Mouse (Mus musculus): ENCODE data around the gene M6pr. TPM values are rescaled to one million over a fixed set of nuclear protein-coding genes. Genes with fewer than 3 reads are reported as not detected.

M6pr gene
- polyA plus RNA-seq, 1 experiment from 2014 or later, result 110 TPM

DNA sequence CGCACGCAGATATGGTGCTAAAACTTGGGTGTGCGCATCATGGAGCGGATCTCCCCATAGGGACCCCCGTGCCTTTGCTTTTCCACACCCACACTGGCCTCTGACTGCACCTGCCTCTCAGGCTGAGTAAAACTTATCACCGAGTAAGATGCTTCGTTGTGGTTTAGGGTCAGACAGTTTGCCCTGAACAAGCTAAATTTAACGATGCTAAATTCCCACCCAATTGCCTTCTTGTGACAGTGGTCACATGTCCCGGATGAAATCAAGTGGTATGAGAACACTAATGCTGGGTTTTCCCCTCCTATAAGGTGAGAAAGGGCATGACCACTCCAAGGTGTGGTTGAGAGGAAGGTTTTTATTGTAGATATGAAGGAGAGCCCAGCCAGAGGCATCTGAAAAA is 14.7 kb upstream of the M6pr start:
- H3K27me3 ChIP-seq (ENCODE audit: control insufficient read depth, insufficient read depth, low read length), result no peaks in the 10 kb centered on the region

DNA sequence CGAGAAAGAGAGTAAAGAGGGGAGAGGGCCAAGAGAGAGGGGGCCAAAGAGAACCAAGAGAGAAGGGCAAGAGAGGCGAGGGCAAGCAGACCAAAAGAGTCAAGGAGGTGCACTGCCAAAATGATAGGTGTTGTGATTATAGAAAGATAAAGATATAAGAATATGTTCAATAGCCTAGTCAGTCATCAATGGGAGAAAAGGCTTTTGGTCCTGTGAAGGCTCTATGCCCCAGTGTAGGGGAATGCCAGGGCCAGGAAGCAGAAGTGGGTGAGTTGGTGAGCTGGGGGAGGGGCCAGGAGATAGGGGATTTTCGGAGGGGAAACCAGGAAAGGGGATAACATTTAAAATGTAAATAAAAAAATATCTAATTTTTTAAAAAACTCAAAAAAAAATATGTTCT is 14.2 kb upstream of the M6pr start:
- Histone ChIP-seq H3K4me2 (replicated peaks; ENCODE audit: low read depth, low read length) (no peak overlapping the region), H3K9me3 (ENCODE audit: control insufficient read depth, low read length) (no peaks in the 10 kb centered on the region), H3K4me3 (ENCODE audit: low read length) (no peak overlapping the region), H3K9ac (ENCODE audit: low read depth, low read length) (no peak overlapping the region), H3K27me3 (ENCODE audit: control insufficient read depth, insufficient read depth, low read length) (no peaks in the 10 kb centered on the region), H3K36me3 (ENCODE audit: control insufficient read depth, insufficient read depth, low read length) (no peaks in the 10 kb centered on the region), H3K4me1 (ENCODE audit: control insufficient read depth, insufficient read depth, low read length) (peaks cover 3% of the 10 kb centered on the region; the same call in 1 of the 2 replicates), H3K27ac (ENCODE audit: low read depth, low read length) (no peak overlapping the region)
- ATAC-seq (ENCODE audit: low FRiP score, low TSS enrichment), result no peak
- WGBS, result 71% methylated on average over 3 of the region's 3 CpGs

More for the DNA sequence above, 14.7 kb upstream of the M6pr start:
- no peak for ATAC-seq (ENCODE audit: low FRiP score, low TSS enrichment)
- H3K9me3 ChIP-seq (ENCODE audit: control insufficient read depth, low read length), result no peaks in the 10 kb centered on the region
- WGBS, result 81% methylated on average over 9 of the region's 9 CpGs
- H3K27ac ChIP-seq (ENCODE audit: low read depth, low read length), result no peak overlapping the region
- H3K4me3 ChIP-seq (ENCODE audit: low read length), result no peak overlapping the region
- H3K9ac ChIP-seq (ENCODE audit: low read depth, low read length), result no peak overlapping the region
- H3K4me2 ChIP-seq (replicated peaks; ENCODE audit: low read depth, low read length), result no peak overlapping the region
- no peaks in the 10 kb centered on the region for H3K36me3 ChIP-seq (ENCODE audit: control insufficient read depth, insufficient read depth, low read length)
- peaks cover 3% of the 10 kb centered on the region; the same call in 1 of the 2 replicates for H3K4me1 ChIP-seq (ENCODE audit: control insufficient read depth, insufficient read depth, low read length)

DNA sequence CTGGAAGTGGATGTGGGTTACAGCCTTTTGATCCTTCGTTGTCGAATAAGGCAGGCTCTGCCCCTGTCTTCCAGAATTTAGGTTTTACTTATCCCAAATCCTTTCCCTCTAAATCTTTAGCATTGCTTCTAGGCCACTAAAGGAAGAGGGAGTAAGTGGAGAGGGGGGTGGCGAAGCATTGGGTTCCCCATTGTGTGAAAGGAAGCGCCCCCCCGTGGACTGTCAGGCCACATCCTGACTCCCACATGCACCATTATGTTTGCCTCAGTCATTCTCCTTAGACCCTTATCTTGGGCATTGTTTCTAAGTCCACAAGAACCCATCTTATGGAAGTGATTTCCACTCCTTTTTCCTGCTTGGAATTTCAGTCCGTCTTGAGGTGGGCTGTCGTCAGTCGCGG is 13.3 kb upstream of the M6pr start:
- Histone ChIP-seq H3K9me3 (ENCODE audit: control insufficient read depth, low read length) (no peaks in the 10 kb centered on the region), H3K4me2 (replicated peaks; ENCODE audit: low read depth, low read length) (no peak overlapping the region), H3K27ac (ENCODE audit: low read depth, low read length) (no peak overlapping the region), H3K9ac (ENCODE audit: low read depth, low read length) (no peak overlapping the region), H3K4me3 (ENCODE audit: low read length) (no peak overlapping the region), H3K27me3 (ENCODE audit: control insufficient read depth, insufficient read depth, low read length) (no peaks in the 10 kb centered on the region), H3K36me3 (ENCODE audit: control insufficient read depth, insufficient read depth, low read length) (no peaks in the 10 kb centered on the region), H3K4me1 (ENCODE audit: control insufficient read depth, insufficient read depth, low read length) (peaks cover 1% of the 10 kb centered on the region; the same call in 1 of the 2 replicates)
- WGBS, result 66% methylated on average over 9 of the region's 9 CpGs
- no peak for ATAC-seq (ENCODE audit: low FRiP score, low TSS enrichment)

DNA sequence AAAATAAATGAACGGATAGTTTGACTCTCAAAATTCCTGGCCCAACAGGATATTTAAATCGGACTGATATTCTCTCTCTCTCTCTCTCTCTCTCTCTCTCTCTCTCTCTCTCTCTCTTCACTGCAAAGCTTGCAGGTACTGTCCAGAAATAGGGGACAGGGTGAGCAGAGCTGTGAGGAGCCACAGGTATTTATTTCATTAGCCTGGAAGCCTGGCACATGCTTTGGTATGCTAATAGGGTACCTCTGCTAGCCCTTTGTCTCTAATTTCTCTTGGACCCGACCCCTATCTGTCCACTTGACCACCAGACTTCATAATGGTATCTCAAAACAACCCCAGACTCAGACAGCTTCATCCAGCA is 11.6 kb upstream of the M6pr start:
- Histone ChIP-seq H3K27ac (ENCODE audit: low read depth, low read length) (no peak overlapping the region), H3K9ac (ENCODE audit: low read depth, low read length) (peak overlapping the region; percentile 59), H3K4me2 (replicated peaks; ENCODE audit: low read depth, low read length) (peak overlapping the region; percentile 57), H3K9me3 (ENCODE audit: control insufficient read depth, low read length) (no peaks in the 10 kb centered on the region), H3K27me3 (ENCODE audit: control insufficient read depth, insufficient read depth, low read length) (no peaks in the 10 kb centered on the region), H3K36me3 (ENCODE audit: control insufficient read depth, insufficient read depth, low read length) (no peaks in the 10 kb centered on the region), H3K4me1 (ENCODE audit: control insufficient read depth, insufficient read depth, low read length) (no peaks in the 10 kb centered on the region), H3K4me3 (ENCODE audit: low read length) (peak overlapping the region; percentile 49)
- 30% methylated on average over 3 of the region's 3 CpGs for WGBS
- ATAC-seq (ENCODE audit: low FRiP score, low TSS enrichment), result no peak

DNA sequence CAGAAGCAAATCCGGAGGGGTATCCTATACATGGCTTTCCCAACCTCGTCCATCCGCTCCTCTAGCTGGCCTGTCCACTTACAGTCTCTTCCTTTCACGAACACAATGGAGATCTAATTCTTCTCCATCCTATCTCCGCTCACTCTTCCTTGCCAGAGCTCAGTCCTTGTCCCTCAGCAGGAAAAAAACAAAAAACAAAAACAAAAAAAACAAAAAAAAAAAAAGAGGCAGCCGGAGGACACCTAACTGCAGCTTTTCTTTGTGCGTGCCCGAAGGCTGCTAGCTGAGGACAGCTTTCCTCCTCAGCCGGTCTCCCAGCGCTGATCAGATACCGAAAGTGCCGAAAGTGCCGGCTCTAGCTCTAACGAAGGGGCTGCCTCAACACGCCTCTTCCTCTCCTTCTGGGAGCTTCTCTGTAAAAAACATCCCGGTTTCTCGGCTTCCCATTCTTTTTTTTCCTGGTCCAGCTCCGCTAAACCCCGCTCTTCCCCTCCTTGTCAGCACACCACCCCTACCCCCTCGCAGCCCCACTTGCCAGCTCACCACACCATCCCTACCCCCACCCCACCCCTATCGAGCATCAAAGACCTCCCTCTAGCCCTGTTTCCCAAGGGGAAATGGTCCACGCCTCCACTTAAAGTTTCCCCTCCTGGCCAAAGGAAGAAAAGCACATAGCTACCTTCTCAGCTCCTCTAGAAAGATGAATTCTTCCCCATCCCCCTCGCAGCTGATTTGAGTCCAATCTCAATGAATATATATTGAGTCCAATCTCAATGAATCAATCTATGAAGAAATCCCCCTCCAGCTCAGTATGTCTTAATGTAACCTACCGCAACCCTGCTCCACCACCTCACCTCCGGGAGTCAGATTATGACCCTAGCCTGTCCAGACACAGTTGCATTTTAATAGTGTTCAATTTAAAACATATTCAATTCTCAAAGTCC is 11.0 kb upstream of the M6pr start:
- Histone ChIP-seq H3K27me3 (ENCODE audit: control insufficient read depth, insufficient read depth, low read length) (no peaks in the 10 kb centered on the region), H3K4me1 (ENCODE audit: control insufficient read depth, insufficient read depth, low read length) (no peaks in the 10 kb centered on the region), H3K9ac (ENCODE audit: low read depth, low read length) (peak overlapping the region; percentile 59), H3K9me3 (ENCODE audit: control insufficient read depth, low read length) (no peaks in the 10 kb centered on the region), H3K4me2 (replicated peaks; ENCODE audit: low read depth, low read length) (peak overlapping the region; percentile 57), H3K4me3 (ENCODE audit: low read length) (peak overlapping the region; percentile 49), H3K36me3 (ENCODE audit: control insufficient read depth, insufficient read depth, low read length) (no peaks in the 10 kb centered on the region), H3K27ac (ENCODE audit: low read depth, low read length) (peak overlapping the region; percentile 65)
- ATAC-seq (ENCODE audit: low FRiP score, low TSS enrichment), result peak; percentile 85
- 4% methylated on average over 25 of the region's 25 CpGs for WGBS

DNA sequence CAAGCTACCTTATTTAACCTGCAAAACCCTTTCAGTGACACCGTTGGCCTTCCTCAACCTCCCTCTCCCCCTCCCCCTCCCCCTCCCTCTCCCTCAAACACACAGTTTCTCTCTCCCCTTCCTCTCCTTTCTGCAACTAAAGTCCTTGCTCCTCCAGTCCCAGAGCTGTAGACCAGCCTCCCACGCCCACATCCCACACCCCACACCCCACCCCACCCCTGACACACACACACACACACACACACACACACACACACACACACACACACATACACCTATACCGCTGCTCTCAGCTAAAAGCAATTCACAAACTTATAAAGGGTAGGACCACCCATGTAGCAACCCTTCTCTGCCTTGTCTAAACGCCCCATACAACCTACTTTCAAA is 10.3 kb upstream of the M6pr start:
- Histone ChIP-seq H3K4me1 (ENCODE audit: control insufficient read depth, insufficient read depth, low read length) (no peaks in the 10 kb centered on the region), H3K27me3 (ENCODE audit: control insufficient read depth, insufficient read depth, low read length) (no peaks in the 10 kb centered on the region), H3K27ac (ENCODE audit: low read depth, low read length) (no peak overlapping the region), H3K4me3 (ENCODE audit: low read length) (no peak overlapping the region; the same call in 1 of the 2 replicates), H3K9ac (ENCODE audit: low read depth, low read length) (no peak overlapping the region), H3K36me3 (ENCODE audit: control insufficient read depth, insufficient read depth, low read length) (no peaks in the 10 kb centered on the region), H3K9me3 (ENCODE audit: control insufficient read depth, low read length) (no peaks in the 10 kb centered on the region), H3K4me2 (replicated peaks; ENCODE audit: low read depth, low read length) (no peak overlapping the region)
- peak; percentile 47 for ATAC-seq (ENCODE audit: low FRiP score, low TSS enrichment)
- WGBS, result 43% methylated on average over 4 of the region's 4 CpGs

DNA sequence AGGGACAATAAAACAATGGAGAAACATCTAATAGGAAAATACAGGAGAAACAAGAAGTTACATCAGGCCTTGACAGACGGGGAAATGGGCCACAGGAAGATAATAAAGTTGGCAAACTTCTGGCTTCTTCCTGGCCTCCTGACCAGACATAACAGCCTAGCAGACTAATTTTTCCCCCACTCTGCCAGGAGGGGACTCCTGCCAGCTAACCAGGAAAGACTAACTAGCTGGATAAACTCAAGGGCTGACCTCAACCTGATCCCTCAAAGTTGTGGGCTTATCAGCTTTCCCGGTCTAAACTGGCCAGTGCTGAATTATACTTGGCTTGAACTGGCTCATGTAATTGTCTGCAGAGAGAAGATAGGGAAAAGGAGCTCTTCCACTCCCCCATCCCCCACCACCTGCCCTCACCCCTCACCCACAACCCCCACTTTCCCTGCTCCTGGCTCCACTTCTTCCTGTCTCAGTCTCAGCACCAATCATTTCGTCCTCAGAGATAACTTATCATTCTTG is 8.8 kb upstream of the M6pr start:
- H3K4me2 ChIP-seq (replicated peaks; ENCODE audit: low read depth, low read length), result no peak overlapping the region
- 62% methylated on average over 3 of the region's 3 CpGs for WGBS
- no peaks in the 10 kb centered on the region for H3K9me3 ChIP-seq (ENCODE audit: control insufficient read depth, low read length)
- no peak overlapping the region for H3K4me3 ChIP-seq (ENCODE audit: low read length)
- no peak overlapping the region for H3K9ac ChIP-seq (ENCODE audit: low read depth, low read length)
- no peak overlapping the region for H3K27ac ChIP-seq (ENCODE audit: low read depth, low read length)
- H3K27me3 ChIP-seq (ENCODE audit: control insufficient read depth, insufficient read depth, low read length), result no peaks in the 10 kb centered on the region
- no peaks in the 10 kb centered on the region for H3K36me3 ChIP-seq (ENCODE audit: control insufficient read depth, insufficient read depth, low read length)
- H3K4me1 ChIP-seq (ENCODE audit: control insufficient read depth, insufficient read depth, low read length), result no peaks in the 10 kb centered on the region
- no peak for ATAC-seq (ENCODE audit: low FRiP score, low TSS enrichment)

DNA sequence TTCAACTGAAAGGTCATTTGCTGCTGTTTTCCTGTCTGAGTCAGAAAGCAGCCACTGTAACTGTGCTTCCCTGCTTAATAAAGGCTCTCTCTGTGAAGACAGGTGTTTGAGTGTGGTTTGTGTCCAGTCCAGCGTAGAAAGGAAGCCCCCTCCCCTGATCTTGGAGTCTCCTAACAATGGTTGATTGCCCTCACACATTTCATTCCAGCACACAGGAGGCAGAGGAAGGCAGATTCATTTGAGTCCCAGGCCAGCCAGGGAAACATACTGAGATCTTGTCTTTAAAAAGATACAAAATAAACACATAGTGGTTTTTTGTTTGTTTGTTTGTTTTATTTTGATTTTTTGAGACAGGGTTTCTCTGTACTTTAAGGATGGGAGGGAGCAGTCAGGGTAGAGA is 6.4 kb upstream of the M6pr start:
- Histone ChIP-seq H3K36me3 (ENCODE audit: control insufficient read depth, insufficient read depth, low read length) (no peaks in the 10 kb centered on the region), H3K27ac (ENCODE audit: low read depth, low read length) (no peak overlapping the region), H3K9ac (ENCODE audit: low read depth, low read length) (no peak overlapping the region), H3K4me1 (ENCODE audit: control insufficient read depth, insufficient read depth, low read length) (no peaks in the 10 kb centered on the region), H3K4me3 (ENCODE audit: low read length) (no peak overlapping the region), H3K4me2 (replicated peaks; ENCODE audit: low read depth, low read length) (no peak overlapping the region), H3K9me3 (ENCODE audit: control insufficient read depth, low read length) (no peaks in the 10 kb centered on the region), H3K27me3 (ENCODE audit: control insufficient read depth, insufficient read depth, low read length) (no peaks in the 10 kb centered on the region)
- 24% methylated on average over 1 of the region's 1 CpGs for WGBS
- no peak for ATAC-seq (ENCODE audit: low FRiP score, low TSS enrichment)

DNA sequence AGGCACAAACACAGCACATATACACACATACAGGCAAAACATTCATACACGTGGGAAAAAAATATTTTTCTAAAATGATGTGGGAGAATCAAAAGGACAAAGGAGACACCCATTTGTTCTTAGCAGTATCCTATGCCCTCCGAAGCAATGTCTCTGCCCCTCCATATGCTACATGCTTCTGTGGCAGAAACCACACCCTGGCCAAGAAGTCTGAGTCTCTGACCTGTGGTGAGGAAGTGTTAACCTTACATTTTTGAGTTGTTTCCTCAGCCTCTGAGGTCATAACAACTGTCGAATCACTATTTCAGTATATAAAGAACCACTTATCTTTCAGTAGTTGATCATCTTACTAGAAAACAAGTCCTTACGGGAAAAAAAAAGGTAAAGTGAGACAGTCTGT is 5.9 kb upstream of the M6pr start:
- Histone ChIP-seq H3K9ac (ENCODE audit: low read depth, low read length) (no peak overlapping the region), H3K36me3 (ENCODE audit: control insufficient read depth, insufficient read depth, low read length) (no peaks in the 10 kb centered on the region), H3K4me3 (ENCODE audit: low read length) (no peak overlapping the region), H3K27ac (ENCODE audit: low read depth, low read length) (no peak overlapping the region), H3K27me3 (ENCODE audit: control insufficient read depth, insufficient read depth, low read length) (no peaks in the 10 kb centered on the region), H3K4me2 (replicated peaks; ENCODE audit: low read depth, low read length) (no peak overlapping the region), H3K9me3 (ENCODE audit: control insufficient read depth, low read length) (no peaks in the 10 kb centered on the region), H3K4me1 (ENCODE audit: control insufficient read depth, insufficient read depth, low read length) (no peaks in the 10 kb centered on the region)
- 79% methylated on average over 4 of the region's 4 CpGs for WGBS
- ATAC-seq (ENCODE audit: low FRiP score, low TSS enrichment), result no peak
